Mouse (Mus musculus) CH12.LX (cell line): ENCODE measurements around the gene Zfp358. TPM values are rescaled to one million over a fixed set of nuclear protein-coding genes. Genes with fewer than 3 reads are reported as not detected.

ENCODE experiments used
- DNase-seq: peaks from one replicate; pipeline ENCODE4 v3.0.0-alpha.2; 2013; ENCODE audit errors: extremely low read depth
- H3K27ac ChIP-seq: 2 replicates; pipeline ENCODE4 v1.5.1; 2012; ENCODE audit warnings: low read depth, mild to moderate bottlenecking, control low read depth, moderate library complexity; ENCODE audit not compliant: insufficient read depth
- H3K27me3 ChIP-seq: replicated peaks from 2 replicates; pipeline ENCODE3; 2012; ENCODE audit warnings: inconsistent platforms
- H3K36me3 ChIP-seq, 2 experiments: replicated peaks in 1 of 2; 2 replicates each; pipeline versions ENCODE3 to v1.6.1; 2012; ENCODE audit warnings: inconsistent platforms in 1 of 2, low read length in 1 of 2, mild to moderate bottlenecking in 1 of 2, mixed read lengths in 1 of 2, moderate library complexity in 1 of 2; ENCODE audit not compliant: control insufficient read depth in 1 of 2, insufficient read depth in 1 of 2
- H3K4me1 ChIP-seq, 2 experiments: 2 replicates each; pipeline ENCODE4 v1.6.1; 2012; ENCODE audit warnings: inconsistent platforms in 1 of 2, moderate library complexity in 1 of 2; ENCODE audit not compliant: insufficient read depth in 2 of 2, control insufficient read depth in 1 of 2
- H3K4me2 ChIP-seq: 2 replicates; pipeline ENCODE4 v1.6.1; 2012; ENCODE audit warnings: low read depth, mild to moderate bottlenecking, control low read depth; ENCODE audit not compliant: poor library complexity, insufficient read depth, severe bottlenecking
- H3K4me3 ChIP-seq, 3 experiments: fragments of 150-350 bp in 1 of 3; sonication (generic) in 1 of 3; replicated peaks in 1 of 3; 2 replicates each; pipeline versions ENCODE3 to v1.5.1; 2011 to 2012; ENCODE audit warnings: low read depth in 2 of 3, low read length in 2 of 3, mild to moderate bottlenecking in 2 of 3, moderate library complexity in 2 of 3, control low read depth in 1 of 3, improper control_type of control experiment in 1 of 3, inconsistent platforms in 1 of 3, mixed read lengths in 1 of 3; ENCODE audit not compliant: poor library complexity in 1 of 3
- H3K79me2 ChIP-seq: replicated peaks from 2 replicates; pipeline ENCODE4 v1.6.1; 2012; ENCODE audit warnings: mild to moderate bottlenecking, moderate library complexity; ENCODE audit not compliant: control insufficient read depth, poor library complexity, insufficient read depth, severe bottlenecking; ENCODE audit errors: extremely low read depth
- H3K9ac ChIP-seq: 2 replicates; pipeline ENCODE4 v1.6.1; 2012; ENCODE audit warnings: low read depth, mild to moderate bottlenecking, control low read depth, moderate library complexity; ENCODE audit not compliant: insufficient read depth
- H3K9me3 ChIP-seq: replicated peaks from 2 replicates; pipeline ENCODE3; 2012; ENCODE audit warnings: low read length, inconsistent platforms, mixed read lengths
- CHD1 ChIP-seq: IDR thresholded peaks from 2 replicates; pipeline ENCODE4 v1.6.1; 2012; ENCODE audit warnings: low read depth, low read length, improper control_type of control experiment, inconsistent platforms
- ELF1 ChIP-seq: IDR thresholded peaks from 2 replicates; pipeline ENCODE4 v1.6.1; 2014; ENCODE audit warnings: low read depth, mild to moderate bottlenecking, inconsistent platforms, low read length, improper control_type of control experiment
- ETS1 ChIP-seq: conservative IDR thresholded peaks from 2 replicates; pipeline ENCODE4 v1.6.1; 2012; ENCODE audit warnings: low read depth, mild to moderate bottlenecking, inconsistent platforms, low read length, improper control_type of control experiment, moderate library complexity
- GABPA ChIP-seq: IDR thresholded peaks from 2 replicates; pipeline ENCODE4 v1.6.1; 2012; ENCODE audit warnings: low read depth, low read length, improper control_type of control experiment, inconsistent platforms; ENCODE audit not compliant: insufficient replicate concordance
- HCFC1 ChIP-seq: IDR thresholded peaks from 2 replicates; pipeline ENCODE4 v1.6.1; 2012; ENCODE audit warnings: low read depth, mild to moderate bottlenecking, inconsistent platforms, low read length, improper control_type of control experiment
- IRF4 ChIP-seq: IDR thresholded peaks from 2 replicates; pipeline ENCODE4 v1.6.1; 2014; ENCODE audit warnings: low read depth, mild to moderate bottlenecking, inconsistent platforms, low read length, improper control_type of control experiment
- KAT2A ChIP-seq: IDR thresholded peaks from 2 replicates; pipeline ENCODE4 v1.6.1; 2012; ENCODE audit warnings: low read length, improper control_type of control experiment, inconsistent platforms; ENCODE audit not compliant: insufficient replicate concordance
- MAFK ChIP-seq: IDR thresholded peaks from 2 replicates; pipeline ENCODE4 v1.6.1; 2011; ENCODE audit warnings: low read length, improper control_type of control experiment; ENCODE audit not compliant: insufficient replicate concordance
- MAX ChIP-seq: IDR thresholded peaks from 2 replicates; pipeline ENCODE4 v1.6.1; 2011; ENCODE audit warnings: low read length, improper control_type of control experiment
- MAZ ChIP-seq: IDR thresholded peaks from 2 replicates; pipeline ENCODE4 v1.6.1; 2012; ENCODE audit warnings: low read depth, mild to moderate bottlenecking, inconsistent platforms, low read length, improper control_type of control experiment, moderate library complexity
- MEF2A ChIP-seq: IDR thresholded peaks from 2 replicates; pipeline ENCODE4 v1.6.1; 2014; ENCODE audit warnings: low read depth, mild to moderate bottlenecking, inconsistent platforms, low read length, improper control_type of control experiment, borderline replicate concordance
- MYC ChIP-seq: IDR thresholded peaks from 2 replicates; pipeline ENCODE4 v1.6.1; 2011; ENCODE audit warnings: low read depth, mild to moderate bottlenecking, improper control_type of control experiment, low read length
- NRF1 ChIP-seq: IDR thresholded peaks from 2 replicates; pipeline ENCODE4 v1.6.1; 2014; ENCODE audit warnings: low read depth, mild to moderate bottlenecking, inconsistent platforms, low read length, improper control_type of control experiment, moderate library complexity
- POLR2A ChIP-seq: IDR thresholded peaks from 2 replicates; pipeline ENCODE4 v1.6.1; 2011; ENCODE audit warnings: low read depth, mild to moderate bottlenecking, improper control_type of control experiment, low read length
- RAD21 ChIP-seq: IDR thresholded peaks from 2 replicates; pipeline ENCODE4 v1.6.1; 2011; ENCODE audit warnings: low read depth, mild to moderate bottlenecking, low read length, improper control_type of control experiment, moderate library complexity
- SMC3 ChIP-seq: IDR thresholded peaks from 2 replicates; pipeline ENCODE4 v1.6.1; 2011; ENCODE audit warnings: low read depth, low read length, improper control_type of control experiment
- UBTF ChIP-seq: IDR thresholded peaks from 2 replicates; pipeline ENCODE4 v1.6.1; 2012; ENCODE audit warnings: low read depth, mild to moderate bottlenecking, inconsistent platforms, low read length, improper control_type of control experiment, moderate library complexity
- USF1 ChIP-seq: IDR thresholded peaks from 2 replicates; pipeline ENCODE4 v1.6.1; 2014; ENCODE audit warnings: low read depth, mild to moderate bottlenecking, inconsistent platforms, low read length, improper control_type of control experiment
- USF2 ChIP-seq: conservative IDR thresholded peaks from 2 replicates; pipeline ENCODE4 v1.6.1; 2011; ENCODE audit warnings: low read depth, low read length, improper control_type of control experiment
- ZKSCAN1 ChIP-seq: IDR thresholded peaks from 2 replicates; pipeline ENCODE4 v1.6.1; 2012; ENCODE audit warnings: low read depth, inconsistent platforms, low read length, improper control_type of control experiment, borderline replicate concordance
- dilution Hi-C: fragments of 300-500 bp; cut with MboI; formaldehyde crosslinking; loops from 2 replicates; pipeline ENCODE4 v1.14.3; 2020; ENCODE audit warnings: low sequenced_read_pairs; ENCODE audit not compliant: extremely low pct_unique_long_range_greater_than_20kb, extremely low pct_ligation_motif_present
- in situ Hi-C: fragments of 300-500 bp; cut with MboI; formaldehyde crosslinking; loops from 3 replicates; pipeline ENCODE4 v1.14.3; 2019; ENCODE audit warnings: low sequenced_read_pairs, low pct_ligation_motif_present, low pct_unique_long_range_greater_than_20kb, mixed read lengths
- polyA plus RNA-seq: library from polyadenylated mRNA; unstranded; fragments of >175 nt; gene quantifications from 2 replicates; pipeline ENCODE4 v1.2.1, GENCODE M21; 2012; ENCODE audit warnings: low read depth; ENCODE audit not compliant: insufficient read length
- total RNA-seq, 2 experiments: library from RNA; depleted of rRNA; stranded (reverse); fragments of 300-350 nt in 1 of 2; fragments of >200 nt in 1 of 2; gene quantifications; 2 replicates each; pipeline ENCODE4 v1.2.3; 2012 to 2014

The Zfp358 gene
- total and polyA plus RNA-seq, 3 experiments = 0.17 to 0.64 (median 0.54) TPM

DNA sequence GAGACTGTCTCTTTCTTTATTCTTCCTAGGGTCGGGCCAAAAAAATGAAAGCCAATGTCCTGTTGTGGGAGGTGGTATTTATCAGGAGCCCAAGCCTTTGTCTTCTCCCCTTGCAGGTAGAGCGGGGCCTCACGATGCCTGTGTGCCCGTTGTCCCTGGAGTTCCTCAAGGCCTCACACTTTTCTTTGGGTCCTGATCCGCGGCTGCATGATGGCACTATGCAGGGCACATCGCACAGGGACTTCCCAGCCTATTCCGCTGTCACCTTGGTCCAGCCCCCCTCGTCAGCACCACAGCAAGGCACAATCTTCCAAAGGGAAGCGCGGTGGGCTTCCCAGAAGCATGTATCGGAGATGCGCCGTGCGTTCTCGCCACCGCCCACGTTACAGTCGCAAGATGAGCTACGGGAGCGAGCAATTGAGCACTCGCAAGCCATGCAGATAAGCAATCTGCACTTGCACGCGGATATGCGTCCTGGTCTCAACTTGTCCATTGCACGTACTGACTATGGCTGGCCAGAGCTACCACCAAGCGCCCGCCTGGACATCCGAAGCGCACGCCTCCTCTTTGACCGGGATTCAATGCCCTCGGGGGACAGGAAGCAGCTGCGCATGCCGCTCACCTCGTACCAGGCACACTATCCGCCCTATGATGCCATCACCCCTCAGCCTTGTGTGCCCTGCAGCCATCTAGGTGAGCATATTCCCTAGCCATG is 17.1 kb upstream of the Zfp358 start:
- TF ChIP-seq IRF4 (no peak), HCFC1 (no peak), CHD1 (no peak), UBTF (no peak), MAX (no peak), POLR2A (no peak), ZKSCAN1 (no peak), MAZ (no peak), NRF1 (no peak)
- Histone ChIP-seq H3K4me3 (no peak overlapping the region), H3K9ac (no peak overlapping the region), H3K27ac (no peak overlapping the region), H3K36me3 (no peaks in the 10 kb centered on the region), H3K4me1 (no peaks in the 10 kb centered on the region), H3K79me2 (no peaks in the 10 kb centered on the region), H3K27me3 (no peaks in the 10 kb centered on the region), H3K9me3 (no peaks in the 10 kb centered on the region), H3K4me2 (no peak overlapping the region)
- in situ Hi-C loops (no loop called here), dilution Hi-C loops (no loop called here)
- no peak for DNase-seq

- no peaks in the 10 kb centered on the region for H3K27me3 ChIP-seq
- no peak for TF ChIP-seq UBTF
- no peak for TF ChIP-seq ELF1
- no peak for TF ChIP-seq SMC3
- TF ChIP-seq MEF2A = no peak
- no peak for TF ChIP-seq RAD21
- no peak for TF ChIP-seq ETS1
- TF ChIP-seq MAFK = no peak
- TF ChIP-seq USF1 = no peak
- no peak for TF ChIP-seq USF2
- TF ChIP-seq MAX = no peak
- TF ChIP-seq GABPA = no peak
- no peak for TF ChIP-seq POLR2A
- no peak for TF ChIP-seq MYC
- TF ChIP-seq KAT2A = no peak
- dilution Hi-C loops (no loop called here), in situ Hi-C loops (no loop called here)
- no peak for DNase-seq
- no peak overlapping the region for H3K4me3 ChIP-seq
- no peaks in the 10 kb centered on the region for H3K36me3 ChIP-seq
- no peak overlapping the region for H3K9ac ChIP-seq
- H3K9me3 ChIP-seq = no peaks in the 10 kb centered on the region
- no peaks in the 10 kb centered on the region for H3K79me2 ChIP-seq
- H3K4me2 ChIP-seq = no peak overlapping the region
- no peak overlapping the region for H3K27ac ChIP-seq
- H3K4me1 ChIP-seq = 0 out of 4 replicates have a peak, but pooled peaks cover 0 to 3% of the 10 kb centered on the region in 2 experiments
Measured at GRCm38 (mm10) chr8:3480221-3480785, 12.6 kb upstream of the Zfp358 start.
